Mouse (Mus musculus) gastrocnemius, adult 2 months (tissue): ENCODE results near the gene Ccl2. TPM values are rescaled to one million over a fixed set of nuclear protein-coding genes. Genes with fewer than 3 reads are reported as not detected.
A peak's percentile ranks its signal among the peaks of the same experiment; 100 is the strongest.

Source experiments
- DNase-seq: peaks from one replicate; pipeline ENCODE4 v3.0.0; 2022
- H3K27ac ChIP-seq: fragments of 200-600 bp; 2 replicates; pipeline ENCODE4 v1.8.1; 2022; ENCODE audit warnings: mild to moderate bottlenecking
- H3K4me3 ChIP-seq: fragments of 200-600 bp; 2 replicates; pipeline ENCODE4 v1.8.1; 2022; ENCODE audit warnings: mild to moderate bottlenecking, moderate library complexity
- CTCF ChIP-seq: fragments of 200-600 bp; IDR thresholded peaks from 2 replicates; pipeline ENCODE4 v1.8.1; 2022; ENCODE audit warnings: antibody characterized with exemption, mild to moderate bottlenecking, moderate library complexity
- intact Hi-C: fragments of 180-260 bp; cut with DNase I; formaldehyde crosslinking; loops from one replicate; pipeline ENCODE4 v1.15.1; 2025
- total RNA-seq, 2 experiments: library from RNA; stranded (reverse); gene quantifications; 2 replicates each; pipeline ENCODE4 v1.2.3; 2021

Gene Ccl2
- total RNA-seq, 2 experiments from 2014 or later, result 0.41 TPM; not detected in 1

DNA sequence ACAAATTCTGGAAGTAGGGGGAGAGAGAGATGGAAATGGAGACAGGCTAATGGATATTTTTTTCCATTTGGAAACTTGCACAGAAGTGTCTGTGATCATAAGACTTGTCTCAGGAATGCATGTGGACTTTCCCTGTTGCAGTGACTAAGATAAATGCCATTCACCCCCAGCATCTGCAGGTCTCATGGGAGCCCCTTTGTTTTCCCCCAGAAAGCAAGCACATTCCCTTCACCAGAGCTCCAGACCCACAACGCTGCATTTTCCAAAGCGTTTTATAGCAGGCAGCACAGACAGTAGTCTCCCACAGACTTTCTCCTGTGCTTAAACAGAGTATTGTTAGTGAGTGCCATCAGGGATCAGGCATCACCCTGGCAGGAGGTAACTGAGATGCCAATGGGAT is 16.0 kb upstream of the Ccl2 start:
- no peak for TF ChIP-seq CTCF

DNA sequence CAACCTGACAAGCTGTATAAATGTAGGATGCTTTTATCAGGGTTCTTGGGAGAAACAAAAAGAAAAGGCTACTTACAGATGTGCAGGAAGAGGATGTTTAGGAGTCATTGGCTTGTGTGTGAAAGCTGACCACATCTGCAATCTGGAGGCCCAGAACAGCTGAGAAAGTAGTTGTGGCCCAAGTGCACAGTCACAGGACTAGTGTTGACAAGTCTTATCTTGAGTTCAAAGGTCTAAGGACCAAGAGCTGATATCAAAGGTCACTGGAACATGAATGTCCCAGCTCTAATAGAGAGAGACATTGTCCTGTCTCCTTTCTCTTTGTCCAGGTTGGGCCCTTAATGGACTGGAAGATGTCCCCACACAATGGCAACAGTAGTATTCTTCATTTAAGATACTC is 15.6 kb upstream of the Ccl2 start:
- intact Hi-C loops, result no loop called here
- no peak for DNase-seq
- no peak overlapping the region for H3K4me3 ChIP-seq
- no peak for TF ChIP-seq CTCF
- H3K27ac ChIP-seq, result no peak overlapping the region

More for the DNA sequence above, 16.0 kb upstream of the Ccl2 start:
- DNase-seq, result no peak
- Histone ChIP-seq H3K4me3 (no peak overlapping the region), H3K27ac (no peak overlapping the region)
- intact Hi-C loops, result no loop called here

- no peak for TF ChIP-seq CTCF
- no peak for DNase-seq
- intact Hi-C loops, result no loop called here
- H3K4me3 ChIP-seq, result no peak overlapping the region
- H3K27ac ChIP-seq, result no peak overlapping the region
Measured at GRCm38 (mm10) chr11:82021406-82021805, 14.0 kb upstream of the Ccl2 start.

DNA sequence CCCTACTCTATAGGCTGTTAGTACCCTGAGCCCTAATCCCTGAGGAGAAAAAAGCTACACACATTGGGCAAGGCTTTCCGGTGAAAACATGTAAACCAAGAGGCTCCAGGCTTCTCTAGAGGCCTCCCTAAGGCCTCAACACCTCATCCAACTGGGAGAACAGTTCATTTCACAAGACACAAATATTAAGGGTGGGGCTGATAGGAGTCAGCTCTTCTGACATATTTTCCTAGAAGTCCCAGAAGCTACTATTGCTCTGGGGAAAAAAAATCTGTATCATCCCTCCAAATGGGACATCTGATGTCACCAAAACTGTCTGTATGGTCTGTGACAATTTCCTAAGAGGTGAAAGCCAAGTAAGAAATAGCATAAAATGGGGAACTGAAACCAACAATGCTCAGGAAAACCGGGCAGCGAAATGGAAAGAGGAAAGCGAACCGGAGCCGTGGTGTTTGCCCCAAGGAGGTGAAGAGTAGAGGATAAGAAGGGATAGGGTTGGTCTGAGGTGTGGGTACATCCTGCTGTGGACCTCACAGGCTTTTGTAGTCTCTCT is 12.8 kb upstream of the Ccl2 start:
- no peak overlapping the region for H3K27ac ChIP-seq
- no peak for TF ChIP-seq CTCF
- DNase-seq, result no peak
- intact Hi-C loops, result no loop called here
- H3K4me3 ChIP-seq, result no peak overlapping the region

- TF ChIP-seq CTCF, result no peak
- Histone ChIP-seq H3K27ac (no peak overlapping the region), H3K4me3 (no peak overlapping the region)
- peak; percentile 47 for DNase-seq
- intact Hi-C loops, result no loop called here
Measured at GRCm38 (mm10) chr11:82023769-82024168, 11.6 kb upstream of the Ccl2 start.

DNA sequence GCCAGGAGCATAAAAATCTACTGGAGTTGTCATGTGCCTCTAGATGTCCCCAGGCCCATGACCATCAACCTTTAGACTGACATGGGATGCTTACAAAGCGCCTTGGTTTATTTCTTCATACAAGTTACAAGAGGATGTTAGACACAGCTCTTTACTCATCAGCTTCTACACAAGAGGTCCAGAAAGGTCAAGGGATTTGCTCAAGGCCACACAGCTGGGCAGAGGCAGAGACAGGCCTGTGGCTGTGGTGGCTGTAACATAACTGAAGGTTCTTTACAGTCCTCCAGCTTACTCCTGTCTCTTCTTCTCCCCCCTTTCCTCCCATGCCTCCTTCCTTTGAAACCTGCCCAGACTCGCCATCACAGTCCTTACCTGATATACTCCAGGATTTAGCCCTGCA is 5.2 kb upstream of the Ccl2 start:
- intact Hi-C loops, result no loop called here
- no peak overlapping the region for H3K27ac ChIP-seq
- no peak overlapping the region for H3K4me3 ChIP-seq
- no peak for TF ChIP-seq CTCF
- no peak for DNase-seq

GRCm38 (mm10) chr11:82032136-82032535 is 3.2 kb upstream of the Ccl2 start:
- Histone ChIP-seq H3K4me3 (no peak overlapping the region), H3K27ac (peak overlapping the region; percentile 66)
- no peak for TF ChIP-seq CTCF
- intact Hi-C loops, result no loop called here
- no peak for DNase-seq

DNA sequence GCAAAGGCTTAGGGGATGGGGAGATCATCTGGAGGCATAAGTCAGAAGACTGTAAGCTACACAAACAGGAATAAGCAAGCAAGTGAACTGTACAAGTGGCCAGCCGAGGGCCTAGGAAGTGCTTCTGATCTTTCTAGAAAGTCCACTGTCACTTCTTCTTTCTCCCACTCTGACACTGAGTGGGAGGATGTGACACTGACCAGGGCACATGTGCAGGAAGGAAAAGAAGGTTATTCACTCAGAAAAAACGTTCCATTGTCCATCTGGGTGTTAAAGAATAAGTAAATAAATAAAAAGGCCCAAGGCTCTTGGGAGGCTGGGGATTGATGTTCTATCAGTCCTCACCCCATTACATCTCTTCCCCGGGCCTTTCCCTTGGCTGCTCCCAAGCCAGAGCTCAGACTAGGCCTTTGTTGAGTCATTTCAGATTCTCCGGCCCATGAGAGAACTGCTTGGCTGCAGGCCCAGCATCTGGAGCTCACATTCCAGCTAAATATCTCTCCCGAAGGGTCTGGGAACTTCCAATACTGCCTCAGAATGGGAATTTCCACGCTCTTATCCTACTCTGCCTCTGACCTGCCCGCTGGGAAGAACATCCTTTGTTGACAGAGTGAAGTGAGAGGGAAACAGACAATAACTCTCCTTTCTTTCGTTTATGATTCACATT is 2.6 kb upstream of the Ccl2 start:
- H3K4me3 ChIP-seq, result no peak overlapping the region
- TF ChIP-seq CTCF, result no peak
- H3K27ac ChIP-seq, result peak overlapping the region; percentile 72
- DNase-seq, result peak; percentile 90
- intact Hi-C loops, result no loop called here

GRCm38 (mm10) chr11:82034446-82034845 is 925 bp upstream of the Ccl2 start:
- peak overlapping the region; percentile 38; the same call in 1 of the 2 replicates for H3K27ac ChIP-seq
- no peak for DNase-seq
- H3K4me3 ChIP-seq, result no peak overlapping the region
- no peak for TF ChIP-seq CTCF
- intact Hi-C loops, result no loop called here

DNA sequence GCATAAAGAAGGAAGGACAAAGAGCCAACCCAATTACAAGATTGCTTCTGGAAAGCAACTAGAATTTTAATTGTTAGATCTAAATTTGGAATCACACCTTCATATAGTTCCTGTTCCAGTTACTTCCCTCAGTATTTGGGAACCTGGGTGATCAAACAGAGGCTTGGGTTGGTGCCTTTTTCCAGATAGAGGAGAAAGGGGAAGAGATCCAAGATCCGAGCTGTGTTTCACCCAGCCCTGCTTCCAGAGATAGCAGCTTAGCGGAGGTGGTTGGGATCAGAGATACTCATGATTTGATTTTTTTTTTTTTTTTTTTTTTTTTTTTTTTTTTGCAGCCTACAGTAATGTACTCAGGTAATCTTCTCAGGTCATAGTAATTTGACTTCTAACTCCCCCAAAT is 486 bp downstream of the Ccl2 start:
- DNase-seq, result no peak
- H3K4me3 ChIP-seq, result no peak overlapping the region
- intact Hi-C loops, result no loop called here
- no peak for TF ChIP-seq CTCF
- H3K27ac ChIP-seq, result no peak overlapping the region

DNA sequence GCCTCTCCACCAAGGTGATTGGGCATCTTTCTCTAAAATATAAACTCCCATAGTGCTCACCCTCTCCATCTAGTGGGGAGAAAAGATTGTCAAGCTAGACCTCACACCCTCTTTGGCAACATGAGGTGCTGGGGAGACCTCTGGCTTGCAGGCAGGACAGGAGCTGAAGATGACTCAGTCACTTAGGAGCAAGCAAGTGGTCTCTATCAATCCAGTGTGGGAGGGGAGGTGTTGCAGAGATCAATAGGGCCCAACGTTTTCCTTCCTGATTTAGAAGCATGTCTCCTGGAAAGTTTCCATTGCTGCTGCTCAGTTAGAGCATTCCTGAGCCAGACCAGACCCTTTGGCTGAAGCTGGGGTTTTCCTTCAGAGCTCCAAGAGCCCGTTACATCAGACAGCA is 3.2 kb downstream of the Ccl2 start, which contains the start of gene Gm17268:
Gene Gm17268 (minus strand): TSS at position 28 of the 400 bp plus-strand sequence.
- intact Hi-C loops, result no loop called here
- H3K4me3 ChIP-seq, result no peak within 1 kb of the TSS
- DNase-seq, result no peak
- no peak within 1 kb of the TSS for H3K27ac ChIP-seq
- TF ChIP-seq CTCF, result no peak

DNA sequence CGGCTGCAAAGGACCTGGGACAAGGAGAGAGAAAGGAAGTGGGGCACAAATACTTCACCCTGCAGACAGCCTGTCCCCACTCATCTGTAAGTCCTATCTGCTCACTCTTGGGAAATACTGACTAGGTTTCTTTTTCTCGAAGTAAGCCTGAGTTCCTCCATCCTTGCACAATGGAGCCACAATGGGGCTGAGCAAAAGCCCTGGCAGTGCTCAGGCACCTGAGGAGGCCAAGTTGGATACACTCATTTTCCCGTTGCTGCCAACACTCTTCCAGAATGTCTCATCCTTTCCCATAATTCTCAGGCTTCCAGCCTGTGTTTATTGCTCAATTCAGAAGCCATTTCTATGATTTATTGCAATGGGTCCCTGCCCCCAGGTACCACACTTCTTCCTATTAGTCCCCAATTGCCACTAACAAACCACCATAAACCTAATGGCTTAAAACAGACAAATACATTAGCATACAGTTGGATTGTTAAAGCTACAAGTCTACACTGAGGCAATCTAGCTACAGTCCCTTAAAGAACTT is 3.8 kb downstream of the Ccl2 start:
- peak; percentile 54 for DNase-seq
- no peak overlapping the region for H3K27ac ChIP-seq
- no peak for TF ChIP-seq CTCF
- intact Hi-C loops, result no loop called here
- no peak overlapping the region for H3K4me3 ChIP-seq

GRCm38 (mm10) chr11:82041671-82042080 is 6.3 kb downstream of the Ccl2 start:
- intact Hi-C loops, result no loop called here
- Histone ChIP-seq H3K4me3 (no peak overlapping the region), H3K27ac (no peak overlapping the region)
- DNase-seq, result no peak
- TF ChIP-seq CTCF, result no peak
